Mouse (Mus musculus) stomach, embryonic 15.5 days (tissue): ENCODE results near the gene Tex9. TPM values are rescaled to one million over a fixed set of nuclear protein-coding genes. Genes with fewer than 3 reads are reported as not detected.
A peak's percentile ranks its signal among the peaks of the same experiment; 100 is the strongest.

Experiments used
- ATAC-seq: fragments of 200-750 bp; cut with Nextera tagmentation; 2 replicates; pipeline ENCODE4 v1.8.0; 2017; ENCODE audit warnings: low read depth, moderate number of reproducible peaks, moderate TSS enrichment; ENCODE audit not compliant: insufficient read depth, low FRiP score
- H3K27ac ChIP-seq: fragments of 300-500 bp; sonication (generic); 2 replicates; pipeline ENCODE4 v1.5.1; 2015; ENCODE audit warnings: mild to moderate bottlenecking, inconsistent platforms
- H3K27me3 ChIP-seq: fragments of 300-500 bp; sonication (generic); replicated peaks from 2 replicates; pipeline ENCODE4 v1.6.1; 2015; ENCODE audit warnings: inconsistent platforms
- H3K36me3 ChIP-seq: fragments of 300-500 bp; sonication (generic); 2 replicates; pipeline ENCODE4 v1.6.1; 2015; ENCODE audit warnings: inconsistent platforms
- H3K4me1 ChIP-seq: fragments of 300-500 bp; sonication (generic); 2 replicates; pipeline ENCODE4 v1.6.1; 2015; ENCODE audit warnings: inconsistent platforms
- H3K4me2 ChIP-seq: fragments of 300-500 bp; sonication (generic); 2 replicates; pipeline ENCODE4 v1.6.1; 2015; ENCODE audit warnings: mild to moderate bottlenecking, inconsistent platforms
- H3K4me3 ChIP-seq: fragments of 300-500 bp; sonication (generic); replicated peaks from 2 replicates; pipeline ENCODE4 v1.5.1; 2015; ENCODE audit warnings: inconsistent platforms
- H3K9ac ChIP-seq: fragments of 300-500 bp; sonication (generic); 2 replicates; pipeline ENCODE4 v1.6.1; 2015; ENCODE audit warnings: inconsistent platforms
- H3K9me3 ChIP-seq: fragments of 300-500 bp; sonication (generic); 2 replicates; pipeline ENCODE4 v1.6.1; 2016; ENCODE audit warnings: inconsistent platforms
- WGBS: fragments of 180-500 bp; shearing (Covaris S2); methylation state at CpG from one replicate; pipeline ENCODE4 v1.1.7; 2015; 5-methylcytosine and 5-hydroxymethylcytosine counted together
- polyA plus RNA-seq: library from polyadenylated mRNA; unstranded; fragments of >200 nt; fragmentation: Nextera tagmentation; extraction: Ambion mirVana; gene quantifications from 2 replicates; pipeline ENCODE4 v1.2.1, GENCODE M21; 2015

The Tex9 gene
- polyA plus RNA-seq, 1 experiment from 2014 or later = 23.3 TPM

DNA sequence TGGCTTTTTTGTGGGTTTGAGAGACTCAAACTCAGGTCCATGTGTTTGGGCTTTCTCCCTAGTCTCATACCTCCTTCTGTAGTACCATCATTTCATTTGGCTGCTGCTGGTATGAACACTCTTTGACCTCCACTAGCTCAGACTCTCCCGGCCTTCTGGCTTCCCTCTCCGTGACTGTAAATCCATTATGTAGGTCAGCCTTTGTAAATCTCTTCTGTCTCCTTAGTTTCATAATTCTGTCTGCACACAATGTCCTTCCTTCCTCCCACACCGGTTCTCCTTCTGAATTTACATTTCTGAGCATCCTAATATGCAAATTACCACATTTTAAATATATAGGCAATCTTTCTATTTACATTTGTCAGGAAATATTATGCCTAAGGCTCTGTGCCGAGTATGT lies 64.2 kb downstream of the Tex9 start:
- ATAC-seq = no peak
- no peaks in the 10 kb centered on the region for H3K9me3 ChIP-seq
- H3K4me1 ChIP-seq = no peaks in the 10 kb centered on the region
- H3K36me3 ChIP-seq = no peaks in the 10 kb centered on the region
- H3K9ac ChIP-seq = no peak overlapping the region
- no peak overlapping the region for H3K4me3 ChIP-seq
- H3K4me2 ChIP-seq = no peak overlapping the region
- H3K27ac ChIP-seq = no peak overlapping the region
- H3K27me3 ChIP-seq = no peaks in the 10 kb centered on the region
- 47% methylated on average over 4 of the region's 4 CpGs for WGBS

DNA sequence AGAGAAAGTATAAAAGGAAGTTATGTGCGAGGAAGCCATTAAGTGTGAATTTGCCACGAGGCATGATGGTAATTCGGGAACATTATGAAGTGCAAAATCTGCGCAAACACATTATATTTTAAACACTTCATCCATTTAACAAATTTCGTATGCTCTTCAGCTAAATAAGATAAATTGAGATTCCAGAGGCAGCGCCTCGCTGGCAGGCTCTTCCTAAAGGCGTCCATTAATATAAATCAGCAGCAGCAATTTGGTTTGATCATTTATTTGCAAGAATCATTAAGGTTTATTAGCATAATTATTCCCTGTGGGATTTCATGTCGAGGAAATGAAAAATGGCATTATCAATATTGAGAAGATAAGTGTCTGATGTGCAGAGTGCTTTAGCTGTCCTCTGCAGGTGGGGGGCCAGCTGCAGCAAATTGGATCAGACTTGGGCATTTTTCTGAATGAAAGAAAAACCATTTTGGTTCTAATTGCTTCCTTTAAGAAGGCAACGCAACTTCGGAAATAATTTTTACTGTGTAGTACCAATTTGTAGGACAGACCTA lies 66.6 kb downstream of the Tex9 start:
- no peak for ATAC-seq
- H3K4me3 ChIP-seq = no peak overlapping the region
- H3K4me1 ChIP-seq = 0 out of 2 replicates have a peak, but pooled peaks cover 13% of the 10 kb centered on the region
- H3K27me3 ChIP-seq = no peaks in the 10 kb centered on the region
- WGBS = 55% methylated on average over 11 of the region's 11 CpGs
- H3K27ac ChIP-seq = no peak overlapping the region
- no peaks in the 10 kb centered on the region for H3K36me3 ChIP-seq
- H3K9me3 ChIP-seq = no peaks in the 10 kb centered on the region
- H3K4me2 ChIP-seq = no peak overlapping the region
- H3K9ac ChIP-seq = no peak overlapping the region

DNA sequence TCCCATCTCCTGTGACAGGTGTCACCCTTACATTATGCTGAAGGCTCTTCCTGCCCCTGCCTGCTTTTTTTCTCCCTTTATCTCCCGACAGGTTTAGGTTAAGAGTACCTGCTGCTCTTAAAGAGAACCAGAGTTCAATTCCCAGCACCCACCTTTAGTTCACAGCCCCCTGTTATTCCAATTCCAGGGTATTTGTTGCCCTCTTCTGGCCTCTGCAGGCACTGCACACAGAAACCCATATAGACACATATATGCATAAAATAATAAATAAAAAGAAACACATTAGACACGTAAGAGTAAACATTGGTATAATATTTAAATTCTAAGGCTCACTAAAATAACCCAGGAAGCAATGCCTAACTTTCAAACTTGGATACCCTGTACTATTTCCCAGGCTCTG lies 69.3 kb downstream of the Tex9 start:
- no peak for ATAC-seq
- no peaks in the 10 kb centered on the region for H3K27me3 ChIP-seq
- H3K9me3 ChIP-seq = no peaks in the 10 kb centered on the region
- H3K4me3 ChIP-seq = no peak overlapping the region
- 0 out of 2 replicates have a peak, but pooled peaks cover 13% of the 10 kb centered on the region for H3K4me1 ChIP-seq
- H3K9ac ChIP-seq = no peak overlapping the region
- 87% methylated on average over 2 of the region's 2 CpGs for WGBS
- H3K36me3 ChIP-seq = no peaks in the 10 kb centered on the region
- no peak overlapping the region for H3K4me2 ChIP-seq
- H3K27ac ChIP-seq = no peak overlapping the region

DNA sequence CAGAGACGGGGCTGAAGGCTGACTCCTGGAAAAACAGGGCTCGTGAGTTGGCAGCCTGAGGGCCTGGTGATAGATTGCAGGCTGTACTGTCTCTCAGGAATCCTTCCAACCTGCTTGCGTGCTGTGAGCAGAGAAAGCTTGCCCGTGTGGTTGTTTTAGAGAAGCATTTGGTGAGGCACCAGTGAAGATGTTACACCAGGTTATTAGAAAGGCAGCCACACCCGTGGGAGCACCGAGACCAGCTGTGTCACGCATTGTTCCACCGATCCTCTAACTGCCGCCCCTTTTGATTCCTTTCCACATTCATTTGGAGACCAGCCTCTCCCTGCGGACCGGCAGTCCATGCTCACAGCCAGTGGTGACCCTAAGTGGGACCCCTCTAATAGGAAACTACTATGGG lies 69.7 kb downstream of the Tex9 start:
- H3K9me3 ChIP-seq = no peaks in the 10 kb centered on the region
- H3K27me3 ChIP-seq = no peaks in the 10 kb centered on the region
- H3K27ac ChIP-seq = no peak overlapping the region
- peak overlapping the region; percentile 29; the same call in 1 of the 2 replicates for H3K4me2 ChIP-seq
- WGBS = 54% methylated on average over 11 of the region's 11 CpGs
- ATAC-seq = no peak
- H3K9ac ChIP-seq = no peak overlapping the region
- no peaks in the 10 kb centered on the region for H3K36me3 ChIP-seq
- 0 out of 2 replicates have a peak, but pooled peaks cover 13% of the 10 kb centered on the region for H3K4me1 ChIP-seq
- no peak overlapping the region for H3K4me3 ChIP-seq

DNA sequence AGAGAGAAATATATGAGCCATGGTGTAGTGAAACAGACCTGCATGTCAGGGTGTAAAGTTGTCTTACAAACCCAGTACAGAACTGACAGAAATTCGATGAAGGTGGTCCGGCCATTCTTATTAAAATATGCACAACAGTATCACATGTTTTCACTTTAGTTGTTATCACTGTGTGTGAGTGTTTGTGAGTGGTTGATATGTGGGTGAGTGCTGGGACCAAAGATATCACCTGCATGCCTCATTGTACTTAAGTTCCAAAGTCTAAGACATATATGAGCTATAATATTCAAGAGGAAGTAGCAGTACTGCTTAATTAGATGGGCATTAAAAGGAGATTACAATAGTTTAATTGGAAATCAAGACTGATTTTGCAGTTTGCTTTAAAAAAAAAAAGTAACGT lies 71.5 kb downstream of the Tex9 start:
- Histone ChIP-seq H3K4me3 (no peak overlapping the region), H3K4me1 (0 out of 2 replicates have a peak, but pooled peaks cover 13% of the 10 kb centered on the region), H3K27me3 (no peaks in the 10 kb centered on the region), H3K9ac (no peak overlapping the region), H3K27ac (no peak overlapping the region), H3K36me3 (no peaks in the 10 kb centered on the region), H3K9me3 (no peaks in the 10 kb centered on the region), H3K4me2 (no peak overlapping the region)
- ATAC-seq = no peak; the same call in 1 of the 2 replicates
- WGBS = 78% methylated on average over 3 of the region's 3 CpGs

DNA sequence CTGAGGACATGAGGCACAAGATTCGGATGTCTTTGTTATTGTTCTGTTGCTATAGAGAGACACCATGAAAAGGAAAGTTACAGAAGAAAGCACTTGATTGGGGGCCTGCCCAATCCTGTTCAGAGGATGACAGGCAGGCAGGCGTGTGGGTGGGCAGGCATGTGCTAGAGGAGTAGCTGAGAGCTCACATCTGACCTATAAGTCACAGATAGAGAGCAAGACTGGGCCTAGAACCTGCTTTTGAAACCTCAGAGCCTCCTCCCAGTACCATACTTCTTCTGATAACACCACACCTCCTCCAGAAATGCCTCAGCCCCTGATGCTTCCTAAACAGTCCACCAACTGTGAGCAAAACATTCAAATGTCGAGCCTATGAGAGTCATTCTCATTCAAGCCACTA lies 73.6 kb downstream of the Tex9 start:
- no peak overlapping the region for H3K4me2 ChIP-seq
- H3K4me1 ChIP-seq = 0 out of 2 replicates have a peak, but pooled peaks cover 13% of the 10 kb centered on the region
- no peak overlapping the region for H3K4me3 ChIP-seq
- no peak overlapping the region for H3K9ac ChIP-seq
- H3K27ac ChIP-seq = no peak overlapping the region
- 81% methylated on average over 3 of the region's 3 CpGs for WGBS
- no peak for ATAC-seq
- H3K27me3 ChIP-seq = no peaks in the 10 kb centered on the region
- H3K9me3 ChIP-seq = no peaks in the 10 kb centered on the region
- no peaks in the 10 kb centered on the region for H3K36me3 ChIP-seq

DNA sequence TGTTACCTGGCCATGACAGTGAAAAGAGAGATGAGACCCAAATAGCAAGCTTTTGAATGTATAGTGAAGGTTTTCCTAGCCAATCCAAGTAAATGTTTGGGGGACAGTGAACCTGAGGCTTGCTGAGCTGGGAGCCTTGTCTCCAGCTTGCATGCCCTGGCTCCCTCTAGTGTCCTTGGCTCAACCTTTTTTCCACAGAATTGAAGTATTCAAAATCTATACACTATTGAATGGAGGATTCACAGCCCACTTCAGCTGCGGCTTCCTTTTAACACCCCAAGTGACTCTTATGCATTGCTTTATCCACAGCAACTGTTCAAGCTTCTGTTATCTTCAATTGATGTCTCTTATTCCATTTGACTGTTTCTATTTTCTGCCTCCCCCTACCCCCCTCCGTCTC lies 80.3 kb downstream of the Tex9 start:
- Histone ChIP-seq H3K27me3 (no peaks in the 10 kb centered on the region), H3K9me3 (no peaks in the 10 kb centered on the region), H3K4me1 (no peaks in the 10 kb centered on the region), H3K9ac (no peak overlapping the region), H3K27ac (no peak overlapping the region), H3K4me2 (no peak overlapping the region), H3K4me3 (no peak overlapping the region), H3K36me3 (no peaks in the 10 kb centered on the region)
- ATAC-seq = no peak
- 89% methylated on average over 2 of the region's 2 CpGs for WGBS

DNA sequence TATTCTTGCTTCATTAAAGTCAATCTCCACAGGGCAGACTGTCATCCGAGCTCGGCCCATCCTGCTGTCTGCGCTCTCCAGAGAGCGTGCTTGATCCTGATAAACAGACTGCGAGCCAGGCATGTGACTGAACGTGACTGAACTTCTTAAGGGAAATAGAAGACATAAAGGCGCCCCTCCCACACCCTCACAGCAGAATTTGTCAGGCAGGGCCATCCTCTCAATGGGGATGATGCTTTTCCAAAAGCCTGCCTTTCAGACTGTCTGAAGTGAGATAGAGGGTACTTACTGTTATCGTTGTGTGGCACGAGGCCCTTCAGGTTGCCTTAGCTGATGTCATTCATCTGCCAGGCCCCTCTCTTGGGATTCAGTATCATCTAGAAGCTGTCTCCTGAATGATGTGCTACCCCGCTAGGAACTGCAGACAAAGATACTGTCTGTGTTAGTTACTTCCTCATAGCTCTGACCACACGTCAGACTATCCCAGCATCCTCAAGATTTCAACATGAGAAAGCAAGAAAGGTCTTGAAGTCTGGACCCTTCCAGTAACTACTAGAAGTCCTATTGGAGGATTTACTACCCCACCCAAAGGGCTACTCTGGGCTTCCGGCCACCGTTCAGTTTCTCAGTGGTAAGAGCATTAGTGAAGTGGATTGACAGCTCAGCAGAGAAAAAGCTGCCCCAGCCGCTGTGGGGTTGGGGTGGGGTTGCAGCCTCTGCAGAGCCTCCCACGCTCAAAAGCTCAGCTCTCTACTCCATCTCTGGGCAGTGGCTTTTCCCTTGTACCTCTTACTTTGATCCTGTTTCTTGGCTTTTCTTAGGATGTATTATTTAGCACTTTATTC lies 82.4 kb downstream of the Tex9 start:
- peak; percentile 93 for ATAC-seq
- no peaks in the 10 kb centered on the region for H3K27me3 ChIP-seq
- H3K4me3 ChIP-seq = no peak overlapping the region
- H3K4me2 ChIP-seq = no peak overlapping the region
- no peak overlapping the region for H3K27ac ChIP-seq
- no peaks in the 10 kb centered on the region for H3K9me3 ChIP-seq
- H3K36me3 ChIP-seq = no peaks in the 10 kb centered on the region
- H3K9ac ChIP-seq = no peak overlapping the region
- H3K4me1 ChIP-seq = no peaks in the 10 kb centered on the region
- WGBS = 38% methylated on average over 15 of the region's 15 CpGs

DNA sequence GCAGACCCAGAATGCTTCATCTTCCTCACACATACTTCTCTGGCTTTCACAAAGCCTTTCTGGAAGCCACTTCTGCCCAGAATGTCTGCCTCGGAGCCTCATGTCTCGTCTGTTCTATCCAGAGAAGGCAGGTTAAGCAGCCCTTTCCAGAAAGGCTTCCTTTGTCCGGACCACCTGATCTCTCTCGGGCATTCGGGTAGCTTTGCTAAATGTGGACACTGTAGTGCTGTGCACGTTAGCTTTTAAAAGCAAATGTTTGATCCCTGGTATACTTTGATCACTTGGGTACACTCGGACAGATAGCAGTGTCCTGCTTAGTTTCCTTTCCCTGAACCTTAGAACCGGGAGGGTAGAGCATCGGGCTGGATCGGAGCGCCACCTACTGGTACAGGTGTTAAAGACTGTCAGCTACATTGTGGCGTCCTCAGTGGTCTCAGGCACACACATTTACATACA lies 83.9 kb downstream of the Tex9 start:
- Histone ChIP-seq H3K9me3 (no peaks in the 10 kb centered on the region), H3K36me3 (no peaks in the 10 kb centered on the region), H3K4me1 (no peaks in the 10 kb centered on the region), H3K9ac (peak overlapping the region; percentile 4; the same call in 1 of the 2 replicates), H3K27ac (no peak overlapping the region), H3K4me3 (peak overlapping the region; percentile 33), H3K27me3 (no peaks in the 10 kb centered on the region), H3K4me2 (peak overlapping the region; percentile 60)
- 7% methylated on average over 12 of the region's 12 CpGs for WGBS
- peak; percentile 58; the same call in 1 of the 2 replicates for ATAC-seq

DNA sequence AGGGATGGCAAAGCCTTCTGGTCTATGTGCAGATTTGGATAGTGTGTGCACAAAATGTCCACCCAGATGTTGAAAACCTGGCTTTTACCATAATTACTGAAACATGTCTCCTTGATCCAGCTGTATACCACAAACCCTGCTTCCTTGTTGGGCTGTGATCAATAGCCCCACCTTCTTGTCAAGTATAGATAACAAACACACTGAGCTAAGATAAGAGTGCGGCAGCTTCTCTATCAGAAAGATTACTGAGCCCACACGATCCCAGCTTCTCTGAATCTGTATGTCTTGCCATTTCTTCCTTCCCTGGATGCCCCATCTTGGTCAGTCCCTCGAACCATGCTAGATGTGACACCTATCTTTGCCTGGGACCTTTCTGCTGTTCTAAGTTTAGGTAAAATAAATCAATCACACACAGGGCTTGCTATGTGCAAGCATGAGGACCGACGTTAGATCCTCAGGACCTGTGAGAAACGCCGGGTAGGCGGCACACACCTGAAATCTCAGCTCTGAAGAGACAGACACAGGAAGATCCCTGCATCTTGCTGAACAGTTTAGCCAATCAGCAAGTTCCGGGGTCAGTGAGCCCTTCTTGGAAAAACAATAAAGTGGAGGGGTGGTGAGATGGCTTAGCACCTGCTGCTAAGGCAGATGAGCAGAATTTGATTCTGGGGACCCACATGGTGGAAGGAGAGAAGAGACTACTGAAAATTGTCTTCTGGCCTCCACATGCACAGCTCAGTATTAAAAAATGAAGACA lies 86.0 kb downstream of the Tex9 start:
- no peaks in the 10 kb centered on the region for H3K36me3 ChIP-seq
- H3K9me3 ChIP-seq = no peaks in the 10 kb centered on the region
- no peaks in the 10 kb centered on the region for H3K27me3 ChIP-seq
- no peaks in the 10 kb centered on the region for H3K4me1 ChIP-seq
- WGBS = 77% methylated on average over 9 of the region's 9 CpGs
- no peak overlapping the region for H3K4me2 ChIP-seq
- H3K27ac ChIP-seq = no peak overlapping the region
- H3K9ac ChIP-seq = no peak overlapping the region
- ATAC-seq = no peak
- H3K4me3 ChIP-seq = no peak overlapping the region

DNA sequence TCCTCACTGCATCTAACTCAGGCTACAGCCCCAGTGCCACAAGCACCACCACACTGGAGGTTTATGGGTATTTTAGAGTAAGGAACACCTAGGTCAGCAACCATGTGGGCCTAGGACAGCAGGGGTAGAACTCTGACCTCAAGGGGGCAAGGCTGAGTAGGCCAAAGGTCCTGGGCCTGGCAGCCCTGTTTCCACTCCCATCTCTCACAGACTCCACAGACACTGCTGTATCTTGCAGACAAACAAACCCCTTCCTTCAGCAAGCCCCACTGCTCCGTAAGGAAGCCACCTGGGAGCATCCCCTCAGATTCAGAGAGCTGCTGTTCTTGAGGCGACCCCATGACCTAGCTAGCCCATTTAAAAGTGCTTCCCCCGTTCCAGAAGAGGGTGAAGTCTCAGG lies 87.1 kb downstream of the Tex9 start:
- H3K4me2 ChIP-seq = no peak overlapping the region

DNA sequence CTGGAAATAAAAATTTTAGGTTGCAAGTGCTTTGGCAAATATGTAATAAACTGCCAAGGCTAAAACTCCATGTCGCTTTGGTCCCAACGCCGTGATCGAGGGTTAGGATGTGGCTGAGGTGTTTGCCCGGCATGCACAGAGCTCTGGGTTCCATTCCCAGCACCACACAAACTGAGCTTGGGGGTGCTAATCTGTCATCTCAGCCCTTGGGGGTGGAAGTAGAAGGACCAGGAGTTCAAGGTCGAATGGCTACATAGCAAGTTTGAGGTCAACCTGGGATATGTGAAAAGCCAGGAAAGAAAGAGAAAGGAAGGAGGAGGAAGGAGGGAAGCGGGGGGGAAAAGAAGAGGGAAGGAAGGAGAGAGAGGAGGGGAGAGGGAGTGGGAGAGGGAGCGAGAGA lies 87.6 kb downstream of the Tex9 start:
- no peak for ATAC-seq
- H3K4me1 ChIP-seq = no peaks in the 10 kb centered on the region
- 86% methylated on average over 8 of the region's 8 CpGs for WGBS

More for the DNA sequence above, 87.1 kb downstream of the Tex9 start:
- Histone ChIP-seq H3K9me3 (no peaks in the 10 kb centered on the region), H3K4me1 (no peaks in the 10 kb centered on the region), H3K4me3 (no peak overlapping the region), H3K36me3 (no peaks in the 10 kb centered on the region), H3K27ac (no peak overlapping the region), H3K27me3 (no peaks in the 10 kb centered on the region), H3K9ac (no peak overlapping the region)
- 70% methylated on average over 3 of the region's 3 CpGs for WGBS
- ATAC-seq = no peak

More for the DNA sequence above, 87.6 kb downstream of the Tex9 start:
- Histone ChIP-seq H3K9ac (no peak overlapping the region), H3K4me2 (no peak overlapping the region), H3K36me3 (no peaks in the 10 kb centered on the region), H3K27me3 (no peaks in the 10 kb centered on the region), H3K27ac (no peak overlapping the region), H3K9me3 (no peaks in the 10 kb centered on the region), H3K4me3 (no peak overlapping the region)
